Mouse (Mus musculus) megakaryocyte progenitor cell, adult 5-6 weeks (primary cell): ENCODE results near the gene Rnf130. TPM values are rescaled to one million over a fixed set of nuclear protein-coding genes. Genes with fewer than 3 reads are reported as not detected.

ENCODE experiments used
- ATAC-seq: replicated peaks from 2 replicates; pipeline ENCODE4 v1.8.0; 2016; ENCODE audit warnings: mild to moderate bottlenecking, moderate TSS enrichment, inconsistent platforms; ENCODE audit not compliant: poor library complexity
- total RNA-seq, 2 experiments: library from RNA; stranded (forward) in 1 of 2; stranded (reverse) in 1 of 2; fragments of 157-497, 149-512 nt in 1 of 2; fragments of 200-1000 nt in 1 of 2; gene quantifications; 2 replicates each; pipeline versions ENCODE4 v1.2.3 to v1.2.4; 2015 to 2017

Rnf130 gene
- total RNA-seq, 2 experiments from 2014 or later = 237 to 256 TPM

DNA sequence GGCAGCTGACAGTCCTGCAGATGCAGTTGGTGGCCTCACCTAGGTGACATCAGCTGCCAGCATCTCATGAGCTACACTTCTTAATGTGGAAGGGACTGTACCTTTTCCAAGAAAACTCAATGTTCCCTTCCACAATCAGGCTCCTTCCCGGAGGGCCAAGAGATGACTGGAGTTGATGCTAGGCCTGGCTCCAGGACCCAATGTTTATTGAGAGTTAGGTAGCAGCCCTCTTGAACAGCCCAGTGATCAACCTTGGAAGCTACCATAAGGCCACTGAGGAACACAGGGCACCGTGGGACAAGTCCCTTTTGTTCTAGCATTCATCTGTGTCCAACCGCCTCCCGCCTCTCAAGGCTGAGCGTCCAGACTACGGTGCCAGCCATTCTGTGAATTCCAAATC, 107.1 kb downstream of the Rnf130 start:
- no peak for ATAC-seq

DNA sequence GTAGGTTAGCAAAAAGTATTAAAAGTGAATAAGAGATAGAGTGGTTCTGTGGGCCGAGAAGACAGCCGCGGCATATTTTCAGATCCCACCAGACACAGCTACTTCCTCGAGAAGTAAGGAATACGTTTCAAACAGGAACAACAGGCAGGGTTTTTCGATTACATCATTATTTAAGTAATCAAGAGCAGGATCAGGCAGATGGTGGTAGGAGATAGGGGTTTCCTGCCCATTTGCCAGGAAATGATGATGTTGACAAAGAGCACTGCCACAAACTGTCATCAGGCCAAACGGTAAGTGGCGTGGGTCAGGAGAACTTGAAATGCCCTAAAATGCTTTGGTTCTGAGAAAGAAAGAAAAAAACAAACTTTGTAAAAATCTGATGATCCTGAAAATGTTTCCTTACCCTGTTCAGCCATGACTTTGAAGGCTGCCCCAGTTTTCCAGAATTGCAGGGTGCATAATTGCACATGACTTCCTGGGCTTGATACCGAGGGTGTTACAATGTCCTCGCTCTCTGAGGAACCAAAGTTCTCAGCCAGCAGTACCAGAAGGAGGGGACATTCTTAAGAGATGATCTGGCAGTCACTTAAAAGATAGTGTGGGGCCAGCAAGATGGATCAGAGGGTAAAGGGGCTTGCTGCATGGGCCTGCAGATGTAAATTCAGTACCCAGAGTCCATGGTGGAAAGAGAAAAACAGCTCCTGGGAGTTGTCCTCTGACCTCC, 109.2 kb downstream of the Rnf130 start:
- ATAC-seq = peak; percentile 52

GRCm38 (mm10) chr11:50138206-50138822, 113.2 kb downstream of the Rnf130 start:
- no peak for ATAC-seq

DNA sequence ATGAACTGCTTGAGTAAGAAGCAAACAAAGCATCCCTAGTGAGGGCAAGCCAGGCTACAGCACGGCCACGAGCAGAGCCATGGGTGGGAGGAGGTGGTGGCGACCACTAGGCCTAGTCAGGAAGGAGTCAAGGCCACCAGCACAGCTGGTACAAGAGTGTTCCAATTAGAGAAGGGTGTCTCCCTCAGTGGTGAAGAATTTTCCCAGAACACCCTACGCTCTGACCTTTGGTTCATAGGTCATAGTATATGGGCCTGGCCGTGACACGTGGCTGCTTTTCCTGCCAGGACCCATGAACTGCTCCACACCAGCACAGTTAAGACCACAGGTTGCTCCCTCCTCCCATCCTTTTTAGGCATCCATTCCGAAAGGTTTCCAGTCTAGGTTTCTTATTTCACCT, 114.4 kb downstream of the Rnf130 start:
- no peak for ATAC-seq

DNA sequence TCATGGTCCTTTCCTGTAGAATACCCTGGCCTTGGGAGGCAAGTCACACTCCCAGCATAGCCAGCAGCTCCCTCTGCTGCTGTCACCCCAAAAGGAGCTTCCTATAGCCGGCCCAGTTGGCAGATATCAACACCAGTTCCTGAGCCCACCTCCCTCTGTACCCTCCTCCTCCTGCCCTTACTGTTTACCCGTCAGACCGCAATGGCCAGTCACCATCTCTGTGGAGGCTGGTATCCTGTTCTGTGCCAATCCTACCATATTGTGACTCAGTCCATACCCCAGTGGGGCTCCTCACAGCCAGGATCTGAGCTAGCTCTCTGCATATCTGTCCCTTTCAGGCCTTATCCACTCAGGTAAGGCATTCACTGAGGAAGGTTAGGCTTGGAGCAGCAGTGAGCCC, 120.4 kb downstream of the Rnf130 start:
- ATAC-seq = no peak

DNA sequence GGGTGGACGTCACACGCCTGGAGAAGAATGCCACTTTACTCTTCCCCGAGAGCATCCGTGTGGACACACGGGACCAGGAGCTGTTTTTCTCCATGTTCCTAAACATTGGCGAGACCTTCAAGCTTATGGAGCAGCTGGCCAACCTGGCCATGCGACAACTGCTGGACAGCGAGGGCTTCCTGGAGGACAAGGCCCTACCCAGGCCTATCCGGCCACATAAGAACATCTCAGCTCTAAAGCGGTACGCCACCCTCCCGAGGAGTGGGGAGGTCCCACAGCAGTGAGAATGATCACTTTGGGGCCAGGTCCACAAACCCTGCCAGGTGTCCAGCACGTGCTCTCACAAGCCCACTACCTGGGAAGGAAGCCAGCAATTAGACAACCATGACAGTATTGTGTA, 121.0 kb downstream of the Rnf130 start:
- ATAC-seq = no peak

DNA sequence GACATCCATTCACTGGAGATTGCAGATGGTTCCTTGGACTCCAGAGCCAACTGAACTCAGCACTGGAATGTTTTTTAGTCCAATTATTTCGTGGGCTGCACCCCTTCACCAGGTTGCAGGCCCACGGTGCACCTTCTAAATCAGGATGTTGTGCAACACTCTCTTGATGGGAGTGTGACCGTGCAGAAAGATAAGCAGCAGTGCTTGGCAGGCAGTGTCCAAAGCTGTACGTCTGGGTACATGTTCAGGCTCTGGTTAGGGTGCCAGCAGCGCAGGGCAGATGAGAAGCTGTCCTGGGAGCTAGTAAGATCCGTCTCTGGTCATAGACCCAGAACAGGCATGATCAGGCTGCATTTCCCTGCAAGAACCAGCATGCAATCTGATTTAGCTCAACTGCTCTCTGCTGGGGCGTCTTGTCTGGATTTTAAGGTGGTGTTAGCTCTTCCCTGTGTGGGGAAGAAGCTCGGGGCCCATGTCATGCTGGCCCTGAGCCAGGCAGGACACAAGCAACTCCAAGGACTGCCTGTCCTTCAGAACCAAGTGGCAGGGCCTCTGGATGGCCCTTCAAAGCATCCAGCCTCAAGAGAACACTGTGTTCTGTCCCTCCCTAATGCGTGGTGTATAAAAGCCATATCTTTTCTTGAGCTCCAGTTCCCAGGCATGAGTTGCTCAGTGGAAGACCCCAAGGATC, 122.3 kb downstream of the Rnf130 start:
- peak; percentile 52; the same call in 1 of the 2 replicates for ATAC-seq

DNA sequence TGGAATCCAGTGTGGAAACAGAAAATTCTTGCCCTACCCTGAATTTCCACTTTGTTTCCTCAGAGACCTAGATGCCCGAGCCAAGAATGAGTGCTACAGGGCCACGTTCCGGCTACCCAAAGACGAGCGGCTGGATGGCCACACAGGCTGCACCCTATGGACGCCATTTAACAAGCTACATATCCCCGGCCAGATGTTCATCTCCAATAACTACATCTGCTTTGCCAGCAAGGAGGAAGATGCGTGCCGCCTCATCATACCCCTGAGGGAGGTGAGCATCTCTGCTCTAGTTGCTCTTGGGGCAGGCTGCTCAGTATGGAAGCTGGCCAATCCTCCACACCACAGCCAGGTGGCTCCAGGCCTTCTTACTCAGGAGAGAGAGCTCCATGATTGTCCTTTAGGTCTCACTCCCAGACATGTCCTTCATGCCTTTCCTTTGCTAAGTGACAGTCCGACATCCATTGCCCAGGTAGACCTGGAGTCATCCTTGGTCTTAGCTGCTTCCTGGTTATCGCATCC, 122.9 kb downstream of the Rnf130 start:
- no peak for ATAC-seq

- no peak for ATAC-seq
Observed at GRCm38 (mm10) chr11:50149200-50149599, 124.1 kb downstream of the Rnf130 start.

GRCm38 (mm10) chr11:50149603-50150150, 124.5 kb downstream of the Rnf130 start:
- peak; percentile 24; the same call in 1 of the 2 replicates for ATAC-seq

GRCm38 (mm10) chr11:50151374-50151773, 126.2 kb downstream of the Rnf130 start:
- no peak for ATAC-seq

GRCm38 (mm10) chr11:50154166-50154565, 129.0 kb downstream of the Rnf130 start:
- ATAC-seq = 0 out of 2 replicates have a peak, but pooled peaks have one; percentile 23

Other genes with a start within 250 kb of the Rnf130 start
- gene Gfpt2, start 231.2 kb upstream of the Rnf130 start, total RNA-seq (2015) = 0.24 and 0.39 TPM in 2 replicates
- 0.37 TPM in 1 of 2 replicates, not detected in the other for gene Gfpt2, start 231.2 kb upstream of the Rnf130 start, total RNA-seq (2017)
- 32.9 and 40.2 TPM in 2 replicates for gene Mapk9, start 178.6 kb upstream of the Rnf130 start, total RNA-seq (2015)
- 31.1 and 56.3 TPM in 2 replicates for gene Mapk9, start 178.6 kb upstream of the Rnf130 start, total RNA-seq (2017)
- gene Rasgef1c, start 123.5 kb upstream of the Rnf130 start, total RNA-seq (2015) = 0.15 and 0.17 TPM in 2 replicates
- gene Rasgef1c, start 123.5 kb upstream of the Rnf130 start, total RNA-seq (2017) = 0.12 and 0.30 TPM in 2 replicates
- 38.6 and 41.5 TPM in 2 replicates for gene Tbc1d9b, start 106.0 kb downstream of the Rnf130 start, total RNA-seq (2015)
- gene Tbc1d9b, start 106.0 kb downstream of the Rnf130 start, total RNA-seq (2017) = 78.6 and 91.2 TPM in 2 replicates
- 18.8 and 20.0 TPM in 2 replicates for gene Mrnip, start 149.1 kb downstream of the Rnf130 start, total RNA-seq (2015)
- gene Mrnip, start 149.1 kb downstream of the Rnf130 start, total RNA-seq (2017) = 14.6 and 16.5 TPM in 2 replicates
- gene Sqstm1, start 185.5 kb downstream of the Rnf130 start, total RNA-seq (2015) = 42.7 and 49.3 TPM in 2 replicates
- gene Sqstm1, start 185.5 kb downstream of the Rnf130 start, total RNA-seq (2017) = 207 and 220 TPM in 2 replicates
- 17.4 and 18.9 TPM in 2 replicates for gene Mgat4b, start 185.5 kb downstream of the Rnf130 start, total RNA-seq (2015)
- gene Mgat4b, start 185.5 kb downstream of the Rnf130 start, total RNA-seq (2017) = 10.8 and 16.2 TPM in 2 replicates
- gene Ltc4s, start 213.3 kb downstream of the Rnf130 start, total RNA-seq (2015) = 0.74 and 1.1 TPM in 2 replicates
- 1.4 TPM in 1 of 2 replicates, not detected in the other for gene Ltc4s, start 213.3 kb downstream of the Rnf130 start, total RNA-seq (2017)